Mouse (Mus musculus) heart, embryonic 10.5 days (tissue): Measurements from ENCODE around the gene Plxnd1. TPM values are rescaled to one million over a fixed set of nuclear protein-coding genes. Genes with fewer than 3 reads are reported as not detected.

ENCODE experiments used
- DNase-seq: peaks from one replicate; pipeline ENCODE4 v3.0.0-alpha.2; 2017; ENCODE audit warnings: low spot score
- H3K27ac ChIP-seq: fragments of 300-500 bp; sonication (generic); 2 replicates; pipeline ENCODE4 v1.5.1; 2016; ENCODE audit warnings: mild to moderate bottlenecking
- H3K27me3 ChIP-seq: fragments of 300-500 bp; sonication (generic); 2 replicates; pipeline ENCODE4 v1.6.1; 2016; ENCODE audit warnings: mild to moderate bottlenecking; ENCODE audit not compliant: poor library complexity, insufficient read depth, severe bottlenecking
- H3K36me3 ChIP-seq: fragments of 300-500 bp; sonication (generic); 2 replicates; pipeline ENCODE4 v1.6.1; 2016; ENCODE audit warnings: mild to moderate bottlenecking, moderate library complexity
- H3K4me1 ChIP-seq: fragments of 300-500 bp; sonication (generic); 2 replicates; pipeline ENCODE4 v1.6.1; 2016; ENCODE audit warnings: mild to moderate bottlenecking
- H3K4me3 ChIP-seq: fragments of 300-500 bp; sonication (generic); 2 replicates; pipeline ENCODE4 v1.5.1; 2016; ENCODE audit warnings: mild to moderate bottlenecking, moderate library complexity
- H3K9me3 ChIP-seq: fragments of 300-500 bp; sonication (generic); 2 replicates; pipeline ENCODE4 v1.6.1; 2016; ENCODE audit warnings: mild to moderate bottlenecking, moderate library complexity
- WGBS: fragments of 180-500 bp; shearing (Covaris S2); methylation state at CpG from one replicate; pipeline ENCODE4 v1.1.7; 2016; 5-methylcytosine and 5-hydroxymethylcytosine counted together
- polyA plus RNA-seq: library from polyadenylated mRNA; unstranded; fragments of >200 nt; fragmentation: Nextera tagmentation; extraction: Ambion mirVana; gene quantifications from 2 replicates; pipeline ENCODE4 v1.2.1, GENCODE M21; 2016

The Plxnd1 gene
- polyA plus RNA-seq, 1 experiment from 2014 or later = 42.9 TPM

- H3K4me1 ChIP-seq = peaks cover 53% of the 10 kb centered on the region
- 5% methylated on average over 7 of the region's 12 CpGs for WGBS
- peak overlapping the region; percentile 64 for H3K27ac ChIP-seq
- H3K9me3 ChIP-seq = no peaks in the 10 kb centered on the region
- H3K4me3 ChIP-seq = no peak overlapping the region
- no peak for DNase-seq
- no peaks in the 10 kb centered on the region for H3K36me3 ChIP-seq
- H3K27me3 ChIP-seq = no peaks in the 10 kb centered on the region
Observed at GRCm38 (mm10) chr6:115941128-115941527, 53.7 kb downstream of the Plxnd1 start.

- Histone ChIP-seq H3K27me3 (no peaks in the 10 kb centered on the region), H3K9me3 (no peaks in the 10 kb centered on the region), H3K4me3 (no peak overlapping the region), H3K36me3 (no peaks in the 10 kb centered on the region), H3K27ac (no peak overlapping the region), H3K4me1 (peaks cover 50% of the 10 kb centered on the region)
- DNase-seq = no peak
- WGBS = 83% methylated on average over 1 of the region's 1 CpGs
Observed at GRCm38 (mm10) chr6:115940603-115941002, 54.2 kb downstream of the Plxnd1 start.

- peaks cover 3% of the 10 kb centered on the region; the same call in 1 of the 2 replicates for H3K27me3 ChIP-seq
- no peak overlapping the region for H3K27ac ChIP-seq
- no peaks in the 10 kb centered on the region for H3K9me3 ChIP-seq
- no peak for DNase-seq
- no peaks in the 10 kb centered on the region for H3K36me3 ChIP-seq
- peaks cover 38% of the 10 kb centered on the region for H3K4me1 ChIP-seq
- H3K4me3 ChIP-seq = no peak overlapping the region
- 56% methylated on average over 1 of the region's 1 CpGs for WGBS
Observed at GRCm38 (mm10) chr6:115938798-115939197, 56.0 kb downstream of the Plxnd1 start.

GRCm38 (mm10) chr6:115938011-115938410 is 56.8 kb downstream of the Plxnd1 start:
- peaks cover 4% of the 10 kb centered on the region; the same call in 1 of the 2 replicates for H3K27me3 ChIP-seq
- H3K4me1 ChIP-seq = peaks cover 33% of the 10 kb centered on the region
- H3K36me3 ChIP-seq = no peaks in the 10 kb centered on the region
- H3K9me3 ChIP-seq = no peaks in the 10 kb centered on the region
- 76% methylated on average over 2 of the region's 2 CpGs for WGBS
- no peak overlapping the region for H3K27ac ChIP-seq
- H3K4me3 ChIP-seq = no peak overlapping the region
- no peak for DNase-seq

- peaks cover 36% of the 10 kb centered on the region for H3K4me1 ChIP-seq
- DNase-seq = no peak
- H3K9me3 ChIP-seq = no peaks in the 10 kb centered on the region
- no peak overlapping the region for H3K4me3 ChIP-seq
- H3K36me3 ChIP-seq = no peaks in the 10 kb centered on the region
- H3K27ac ChIP-seq = no peak overlapping the region; the same call in 1 of the 2 replicates
- peaks cover 4% of the 10 kb centered on the region; the same call in 1 of the 2 replicates for H3K27me3 ChIP-seq
- 76% methylated on average over 8 of the region's 8 CpGs for WGBS
Observed at GRCm38 (mm10) chr6:115935544-115935943, 59.3 kb downstream of the Plxnd1 start.

- H3K27me3 ChIP-seq = peaks cover 4% of the 10 kb centered on the region; the same call in 1 of the 2 replicates
- H3K27ac ChIP-seq = 0 out of 2 replicates have a peak overlapping the region, but pooled peaks have one; percentile 47
- no peak overlapping the region for H3K4me3 ChIP-seq
- no peak for DNase-seq
- H3K36me3 ChIP-seq = no peaks in the 10 kb centered on the region
- peaks cover 61% of the 10 kb centered on the region for H3K4me1 ChIP-seq
- H3K9me3 ChIP-seq = no peaks in the 10 kb centered on the region
- 82% methylated on average over 3 of the region's 3 CpGs for WGBS
Observed at GRCm38 (mm10) chr6:115932391-115932790, 62.4 kb downstream of the Plxnd1 start.

- DNase-seq = no peak
- Histone ChIP-seq H3K9me3 (no peaks in the 10 kb centered on the region), H3K27ac (peak within 1 kb of the TSS; percentile 47), H3K36me3 (no peaks in the 10 kb centered on the region), H3K27me3 (peaks cover 4% of the 10 kb centered on the region; the same call in 1 of the 2 replicates), H3K4me3 (no peak within 1 kb of the TSS), H3K4me1 (peaks cover 66% of the 10 kb centered on the region)
- 83% methylated on average over 14 of the region's 14 CpGs for WGBS
Observed at GRCm38 (mm10) chr6:115931639-115932038, 63.2 kb downstream of the Plxnd1 start, which contains the start of gene Rho. Gene Rho (plus strand): TSS chr6:115931748.

- Histone ChIP-seq H3K4me1 (peaks cover 71% of the 10 kb centered on the region), H3K27ac (peak overlapping the region; percentile 72)
- WGBS = 31% methylated on average over 5 of the region's 5 CpGs
Observed at GRCm38 (mm10) chr6:115930018-115930417, 64.8 kb downstream of the Plxnd1 start.

GRCm38 (mm10) chr6:115927292-115928242 is 67.2 kb downstream of the Plxnd1 start:
- H3K27ac ChIP-seq = peak overlapping the region; percentile 19; the same call in 1 of the 2 replicates
- 82% methylated on average over 10 of the region's 10 CpGs for WGBS

More at GRCm38 (mm10) chr6:115930018-115930417, 64.8 kb downstream of the Plxnd1 start:
- Histone ChIP-seq H3K9me3 (no peaks in the 10 kb centered on the region), H3K27me3 (peaks cover 4% of the 10 kb centered on the region; the same call in 1 of the 2 replicates), H3K4me3 (no peak overlapping the region), H3K36me3 (no peaks in the 10 kb centered on the region)
- no peak for DNase-seq

GRCm38 (mm10) chr6:115926416-115926815 is 68.4 kb downstream of the Plxnd1 start:
- no peak for DNase-seq

More at GRCm38 (mm10) chr6:115927292-115928242, 67.2 kb downstream of the Plxnd1 start:
- Histone ChIP-seq H3K4me3 (no peak overlapping the region), H3K9me3 (no peaks in the 10 kb centered on the region), H3K36me3 (no peaks in the 10 kb centered on the region), H3K27me3 (no peaks in the 10 kb centered on the region), H3K4me1 (peaks cover 84% of the 10 kb centered on the region)
- DNase-seq = no peak

GRCm38 (mm10) chr6:115924829-115925228 is 70.0 kb downstream of the Plxnd1 start:
- no peak for DNase-seq
- 29% methylated on average over 6 of the region's 6 CpGs for WGBS
- Histone ChIP-seq H3K9me3 (no peaks in the 10 kb centered on the region), H3K4me3 (no peak overlapping the region), H3K27ac (peak overlapping the region; percentile 78), H3K36me3 (0 out of 2 replicates have a peak, but pooled peaks cover 4% of the 10 kb centered on the region), H3K4me1 (peaks cover 66% of the 10 kb centered on the region), H3K27me3 (no peaks in the 10 kb centered on the region)

More at GRCm38 (mm10) chr6:115926416-115926815, 68.4 kb downstream of the Plxnd1 start:
- Histone ChIP-seq H3K27me3 (no peaks in the 10 kb centered on the region), H3K27ac (no peak overlapping the region), H3K4me1 (peaks cover 73% of the 10 kb centered on the region), H3K36me3 (no peaks in the 10 kb centered on the region), H3K9me3 (no peaks in the 10 kb centered on the region), H3K4me3 (no peak overlapping the region)
- WGBS = 87% methylated on average over 10 of the region's 10 CpGs

GRCm38 (mm10) chr6:115919876-115920275 is 74.9 kb downstream of the Plxnd1 start:
- DNase-seq = no peak
- 85% methylated on average over 5 of the region's 5 CpGs for WGBS
- peaks cover 66% of the 10 kb centered on the region for H3K4me1 ChIP-seq
- peak overlapping the region; percentile 25 for H3K27ac ChIP-seq
- H3K4me3 ChIP-seq = no peak overlapping the region
- no peaks in the 10 kb centered on the region for H3K27me3 ChIP-seq
- H3K9me3 ChIP-seq = no peaks in the 10 kb centered on the region
- H3K36me3 ChIP-seq = peaks cover 12% of the 10 kb centered on the region; the same call in 1 of the 2 replicates

GRCm38 (mm10) chr6:115918615-115919014 is 76.2 kb downstream of the Plxnd1 start:
- DNase-seq = no peak
- 89% methylated on average over 1 of the region's 1 CpGs for WGBS
- H3K4me3 ChIP-seq = no peak overlapping the region
- peaks cover 66% of the 10 kb centered on the region for H3K4me1 ChIP-seq
- no peaks in the 10 kb centered on the region for H3K9me3 ChIP-seq
- peaks cover 12% of the 10 kb centered on the region; the same call in 1 of the 2 replicates for H3K36me3 ChIP-seq
- H3K27me3 ChIP-seq = no peaks in the 10 kb centered on the region
- H3K27ac ChIP-seq = peak overlapping the region; percentile 33; the same call in 1 of the 2 replicates
